Mouse (Mus musculus) naive thymus-derived CD4-positive, alpha-beta T cell, adult 5 months (primary cell): Measurements from ENCODE around the gene Brd9. TPM values are rescaled to one million over a fixed set of nuclear protein-coding genes. Genes with fewer than 3 reads are reported as not detected.

ENCODE experiments used
- polyA plus RNA-seq: library from polyadenylated mRNA; unstranded; fragments of 100-300 nt; shearing (Covaris generic); gene quantifications from one replicate; pipeline ENCODE4 v1.2.1, GENCODE M21; 2017

Gene Brd9
- 63.4 TPM for polyA plus RNA-seq

DNA sequence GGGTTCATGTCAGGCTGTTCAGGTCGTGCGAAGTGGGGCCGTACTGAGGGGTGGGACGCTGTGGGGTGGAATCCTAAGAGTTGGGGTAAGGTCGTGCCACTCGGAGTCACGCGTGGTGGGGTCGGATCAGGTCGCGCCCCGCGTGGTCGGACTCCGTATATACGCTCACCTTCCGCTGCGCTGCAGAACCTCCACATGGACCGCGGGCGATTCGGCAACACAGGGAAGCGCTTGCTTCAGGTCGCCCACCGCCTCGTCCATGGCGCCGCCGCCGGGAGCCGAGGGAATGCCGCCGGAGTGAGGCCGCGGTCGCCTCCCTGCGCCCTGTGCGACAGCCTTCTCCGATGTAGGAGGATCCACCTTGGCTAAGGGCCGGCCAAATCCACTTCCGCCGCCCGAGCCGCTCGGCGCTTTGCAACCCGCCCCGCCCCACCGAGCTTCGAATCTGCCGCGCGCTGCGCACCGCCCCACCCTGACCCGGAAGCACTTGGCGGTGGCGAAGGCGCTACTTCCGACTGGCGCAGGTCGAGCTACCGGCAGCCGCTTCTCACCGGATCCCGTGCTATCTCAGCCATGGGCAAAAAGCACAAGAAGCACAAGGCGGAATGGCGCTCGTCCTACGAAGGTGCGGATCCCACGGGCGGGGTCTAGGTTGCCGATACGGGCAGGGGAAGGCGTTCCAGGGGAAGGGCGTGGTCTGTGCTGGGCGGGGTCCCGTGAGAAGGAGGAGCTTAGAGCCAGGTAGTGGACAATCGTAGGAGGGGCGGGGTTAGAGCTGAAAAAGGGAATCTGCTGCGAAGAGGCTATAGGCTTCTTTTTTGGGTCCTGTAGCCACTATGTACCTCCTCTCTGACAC is at the start of gene Brd9, which contains the start of gene Trip13:
Gene Brd9, plus strand, starts transcription at position 491 of the 856 bp plus-strand sequence.
Gene Trip13, minus strand, starts transcription at position 464 of the 856 bp plus-strand sequence.

DNA sequence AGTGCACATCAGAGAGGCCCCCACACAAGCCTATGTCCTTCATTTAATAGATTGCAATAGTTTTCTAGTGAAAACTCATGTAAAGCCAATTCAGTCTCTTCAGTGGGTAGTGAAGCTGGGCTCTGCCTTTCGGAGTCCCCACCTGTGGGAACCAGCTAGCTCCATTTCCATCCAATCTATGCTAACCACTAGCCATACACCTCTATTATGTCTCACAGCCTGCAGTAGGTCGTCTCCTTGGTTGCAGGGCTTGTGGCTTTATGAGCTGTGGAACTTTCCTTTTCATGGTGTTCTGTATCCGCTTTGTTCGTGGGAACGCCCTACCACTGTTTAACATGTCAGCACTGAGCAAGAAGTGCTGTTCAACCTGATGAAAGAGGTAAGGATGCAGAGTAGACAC is 25.9 kb downstream of the Brd9 start, which contains the start of gene Zdhhc11:
Gene Zdhhc11, plus strand, starts transcription at position 301 of the 400 bp plus-strand sequence.

DNA sequence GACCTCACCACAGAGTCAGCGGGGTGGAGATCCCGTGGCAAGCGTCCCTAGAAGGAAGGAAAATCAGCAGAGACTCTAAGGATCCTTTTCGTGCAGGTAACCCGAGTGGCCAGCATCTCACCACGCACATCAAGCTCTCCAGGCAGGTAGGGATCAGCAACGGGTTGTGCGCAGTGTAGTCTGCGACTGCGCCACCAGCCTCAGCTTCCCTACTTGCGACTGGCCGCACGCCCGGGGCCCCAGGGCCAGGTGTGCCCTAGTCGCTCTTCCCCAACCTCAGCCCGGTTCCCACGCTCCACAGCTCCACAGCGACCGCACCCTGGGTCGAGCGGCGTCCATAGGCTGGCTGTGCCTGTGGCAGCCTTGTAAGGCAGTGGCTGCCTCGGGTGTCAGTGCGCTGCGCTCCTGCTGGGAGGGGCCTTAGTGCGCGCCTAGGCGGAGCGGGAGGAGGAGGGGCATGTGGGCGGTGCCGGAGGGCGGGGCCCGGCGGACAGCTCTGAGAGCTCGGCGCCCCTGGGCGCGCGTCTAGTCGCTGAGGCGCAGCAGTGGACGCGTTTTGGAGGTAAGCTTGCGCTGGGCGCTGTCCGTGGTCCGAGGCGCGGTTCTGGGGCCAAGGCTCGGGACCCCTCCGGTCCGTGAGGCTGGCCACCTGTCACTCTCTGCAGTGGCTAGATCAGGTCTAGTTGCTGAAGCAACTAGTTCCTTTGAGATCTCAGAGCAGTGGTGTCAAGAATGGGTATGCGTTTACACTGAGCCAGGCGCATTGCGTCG is 71.5 kb downstream of the Brd9 start, which contains the start of gene Tppp:
Gene Tppp, plus strand, starts transcription at position 460 of the 771 bp plus-strand sequence.

Other genes starting within 250 kb of the Brd9 start
- 0.32 TPM for gene Slc6a19, start 232.9 kb upstream of the Brd9 start, polyA plus RNA-seq
- 176 TPM for gene Slc12a7, start 204.7 kb upstream of the Brd9 start, polyA plus RNA-seq
- gene Nkd2, start 90.2 kb upstream of the Brd9 start, polyA plus RNA-seq: 0.14 TPM
- gene Trip13, start within 50 bp of the Brd9 start, polyA plus RNA-seq: 0.40 TPM
- not detected for gene Zdhhc11, start 26.0 kb downstream of the Brd9 start, polyA plus RNA-seq
- gene Tppp, start 71.6 kb downstream of the Brd9 start, polyA plus RNA-seq: 0.31 TPM
- gene Cep72, start 124.5 kb downstream of the Brd9 start, polyA plus RNA-seq: 7.5 TPM
- not detected for gene Slc9a3, start 183.6 kb downstream of the Brd9 start, polyA plus RNA-seq